Mouse (Mus musculus) neural tube, embryonic 11.5 days (tissue): Measurements from ENCODE around the gene Platr17. TPM values are rescaled to one million over a fixed set of nuclear protein-coding genes. Genes with fewer than 3 reads are reported as not detected.

Source experiments
- ATAC-seq: fragments of 200-750 bp; cut with Nextera tagmentation; 2 replicates; pipeline ENCODE4 v1.8.0; 2017; ENCODE audit warnings: moderate number of reproducible peaks, mild to moderate bottlenecking, moderate TSS enrichment, moderate library complexity; ENCODE audit not compliant: insufficient read depth, low FRiP score, low TSS enrichment
- DNase-seq: peaks from one replicate; pipeline ENCODE4 v3.0.0-alpha.2; 2015; ENCODE audit warnings: low spot score
- H3K27ac ChIP-seq: fragments of 300-500 bp; sonication (generic); 2 replicates; pipeline ENCODE4 v1.5.1; 2014; ENCODE audit warnings: low read depth, mild to moderate bottlenecking, low read length
- H3K27me3 ChIP-seq: fragments of 300-500 bp; sonication (generic); 2 replicates; pipeline ENCODE4 v1.6.1; 2014; ENCODE audit warnings: mild to moderate bottlenecking, low read length, mixed read lengths; ENCODE audit not compliant: control insufficient read depth, insufficient read depth
- H3K36me3 ChIP-seq: fragments of 300-500 bp; sonication (generic); 2 replicates; pipeline ENCODE4 v1.6.1; 2014; ENCODE audit warnings: mild to moderate bottlenecking, low read length, moderate library complexity, mixed read lengths; ENCODE audit not compliant: control insufficient read depth, insufficient read depth
- H3K4me1 ChIP-seq: fragments of 300-500 bp; sonication (generic); 2 replicates; pipeline ENCODE4 v1.6.1; 2014; ENCODE audit warnings: low read length, mixed read lengths; ENCODE audit not compliant: control insufficient read depth, insufficient read depth
- H3K4me2 ChIP-seq: fragments of 300-500 bp; sonication (generic); 2 replicates; pipeline ENCODE4 v1.6.1; 2014; ENCODE audit warnings: low read depth, mild to moderate bottlenecking, moderate library complexity
- H3K4me3 ChIP-seq: fragments of 300-500 bp; sonication (generic); 2 replicates; pipeline ENCODE4 v1.5.1; 2014; ENCODE audit warnings: low read depth, low read length
- H3K9ac ChIP-seq: fragments of 300-500 bp; sonication (generic); 2 replicates; pipeline ENCODE4 v1.6.1; 2014; ENCODE audit warnings: mild to moderate bottlenecking, low read length
- H3K9me3 ChIP-seq: fragments of 300-500 bp; sonication (generic); 2 replicates; pipeline ENCODE4 v1.6.1; 2016; ENCODE audit warnings: low read length; ENCODE audit not compliant: control insufficient read depth
- WGBS: fragments of 180-500 bp; shearing (Covaris S2); extraction: QIAGEN DNeasy Blood & Tissue Kit; methylation state at CpG from one replicate; pipeline ENCODE4 v1.1.7; 2014; 5-methylcytosine and 5-hydroxymethylcytosine counted together
- polyA plus RNA-seq: library from polyadenylated mRNA; unstranded; fragments of >200 nt; fragmentation: Nextera tagmentation; extraction: Ambion mirVana; gene quantifications from 2 replicates; pipeline ENCODE4 v1.2.1, GENCODE M21; 2014

Gene Platr17
- polyA plus RNA-seq, 1 experiment from 2014 or later, result not detected

GRCm38 (mm10) chr17:33909869-33910250 is 4.9 kb downstream of the Platr17 start:
- peak overlapping the region; percentile 68 for H3K4me2 ChIP-seq
- H3K27me3 ChIP-seq, result no peaks in the 10 kb centered on the region
- H3K27ac ChIP-seq, result peak overlapping the region; percentile 79
- peak overlapping the region; percentile 85 for H3K4me3 ChIP-seq
- WGBS, result under 1% methylated on average over 14 of the region's 14 CpGs
- H3K9me3 ChIP-seq, result no peaks in the 10 kb centered on the region
- H3K9ac ChIP-seq, result peak overlapping the region; percentile 77
- ATAC-seq (no peak), DNase-seq (no peak)
- peaks cover 15% of the 10 kb centered on the region for H3K4me1 ChIP-seq
- peaks cover 23% of the 10 kb centered on the region for H3K36me3 ChIP-seq

DNA sequence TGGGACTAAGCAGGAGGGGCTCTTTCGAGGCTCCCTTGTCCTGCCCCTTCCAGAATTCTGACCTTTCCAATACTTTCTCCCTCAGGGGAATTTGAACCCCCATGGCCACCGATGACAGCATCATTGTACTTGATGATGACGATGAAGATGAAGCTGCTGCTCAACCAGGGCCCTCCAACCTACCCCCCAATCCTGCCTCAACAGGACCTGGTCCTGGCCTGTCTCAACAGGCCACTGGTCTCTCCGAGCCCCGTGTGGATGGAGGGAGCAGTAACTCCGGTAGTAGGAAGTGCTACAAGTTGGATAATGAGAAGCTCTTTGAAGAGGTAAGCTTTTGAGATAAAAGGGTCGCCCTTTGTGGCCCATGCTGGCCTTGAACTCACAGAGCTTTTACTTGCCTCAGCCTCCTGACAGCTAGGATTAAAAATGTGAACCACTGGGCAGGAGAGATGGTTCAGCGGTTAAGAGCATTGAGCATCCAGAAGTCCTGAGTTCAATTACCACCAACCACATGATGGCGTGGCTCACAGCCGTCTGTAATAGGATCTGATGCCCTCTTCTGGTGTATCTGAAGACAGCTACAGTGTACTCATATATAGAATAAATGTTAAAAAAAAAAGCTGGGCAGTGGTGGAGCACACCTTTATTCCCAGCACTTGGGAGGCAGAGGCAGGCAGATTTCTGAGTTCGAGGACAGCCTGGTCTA is 5.6 kb downstream of the Platr17 start:
- peak overlapping the region; percentile 68 for H3K4me2 ChIP-seq
- H3K27ac ChIP-seq, result no peak overlapping the region
- no peaks in the 10 kb centered on the region for H3K9me3 ChIP-seq
- H3K4me3 ChIP-seq, result peak overlapping the region; percentile 85
- H3K27me3 ChIP-seq, result no peaks in the 10 kb centered on the region
- peaks cover 15% of the 10 kb centered on the region for H3K4me1 ChIP-seq
- peak overlapping the region; percentile 77 for H3K9ac ChIP-seq
- peaks cover 23% of the 10 kb centered on the region for H3K36me3 ChIP-seq
- DNase-seq (no peak), ATAC-seq (no peak)
- 56% methylated on average over 11 of the region's 11 CpGs for WGBS

DNA sequence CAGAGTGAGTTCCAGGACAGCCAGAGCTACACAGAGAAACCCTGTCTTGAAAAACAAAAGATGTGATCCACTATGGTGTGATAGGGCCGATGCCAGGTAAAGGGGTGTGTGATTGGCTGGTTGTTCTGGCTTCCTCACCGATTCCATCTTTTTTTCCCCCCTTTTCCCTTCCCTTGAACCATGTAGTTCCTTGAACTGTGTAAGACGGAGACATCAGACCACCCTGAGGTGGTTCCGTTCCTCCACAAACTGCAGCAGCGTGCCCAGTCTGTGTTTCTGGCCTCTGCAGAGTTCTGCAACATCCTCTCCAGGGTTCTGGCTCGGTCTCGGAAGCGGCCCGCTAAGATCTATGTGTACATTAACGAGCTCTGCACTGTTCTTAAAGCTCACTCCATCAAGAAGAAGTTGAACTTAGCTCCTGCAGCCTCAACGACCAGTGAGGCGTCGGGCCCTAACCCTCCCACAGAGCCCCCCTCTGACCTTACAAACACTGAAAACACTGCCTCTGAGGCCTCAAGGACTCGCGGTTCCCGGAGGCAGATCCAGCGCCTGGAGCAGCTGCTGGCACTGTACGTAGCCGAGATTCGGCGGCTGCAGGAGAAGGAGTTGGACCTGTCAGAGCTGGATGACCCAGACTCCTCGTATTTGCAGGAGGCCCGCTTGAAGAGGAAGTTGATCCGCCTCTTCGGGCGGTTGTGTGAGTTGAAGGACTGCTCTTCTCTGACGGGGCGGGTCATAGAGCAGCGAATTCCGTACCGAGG is 6.3 kb downstream of the Platr17 start:
- H3K27me3 ChIP-seq, result no peaks in the 10 kb centered on the region
- H3K9ac ChIP-seq, result no peak overlapping the region
- no peak overlapping the region; the same call in 1 of the 2 replicates for H3K4me2 ChIP-seq
- no peak overlapping the region for H3K4me3 ChIP-seq
- H3K27ac ChIP-seq, result no peak overlapping the region
- H3K4me1 ChIP-seq, result peaks cover 15% of the 10 kb centered on the region
- no peaks in the 10 kb centered on the region for H3K9me3 ChIP-seq
- WGBS, result 94% methylated on average over 31 of the region's 31 CpGs
- DNase-seq (no peak), ATAC-seq (no peak)
- peaks cover 23% of the 10 kb centered on the region for H3K36me3 ChIP-seq

GRCm38 (mm10) chr17:33911813-33912414 is 7.0 kb downstream of the Platr17 start:
- Histone ChIP-seq H3K4me1 (peaks cover 19% of the 10 kb centered on the region), H3K9ac (no peak overlapping the region), H3K36me3 (peaks cover 23% of the 10 kb centered on the region), H3K27ac (no peak overlapping the region), H3K4me2 (no peak overlapping the region), H3K9me3 (no peaks in the 10 kb centered on the region), H3K27me3 (no peaks in the 10 kb centered on the region), H3K4me3 (no peak overlapping the region)
- DNase-seq (no peak), ATAC-seq (no peak)
- WGBS, result 93% methylated on average over 28 of the region's 28 CpGs

- no peaks in the 10 kb centered on the region for H3K27me3 ChIP-seq
- no peak overlapping the region for H3K4me2 ChIP-seq
- H3K4me3 ChIP-seq, result no peak overlapping the region
- DNase-seq, result no peak
- WGBS, result 94% methylated on average over 10 of the region's 10 CpGs
- H3K9ac ChIP-seq, result no peak overlapping the region
- H3K27ac ChIP-seq, result no peak overlapping the region
- peaks cover 14% of the 10 kb centered on the region for H3K4me1 ChIP-seq
- no peak for ATAC-seq
- peaks cover 23% of the 10 kb centered on the region for H3K36me3 ChIP-seq
- no peaks in the 10 kb centered on the region for H3K9me3 ChIP-seq
Measured at GRCm38 (mm10) chr17:33913264-33913663, 8.3 kb downstream of the Platr17 start.

- no peak for ATAC-seq
- H3K4me1 ChIP-seq, result peaks cover 17% of the 10 kb centered on the region
- H3K4me3 ChIP-seq, result no peak overlapping the region
Measured at GRCm38 (mm10) chr17:33913905-33914304, 9.0 kb downstream of the Platr17 start.

GRCm38 (mm10) chr17:33914969-33915391 is 10.0 kb downstream of the Platr17 start:
- no peak overlapping the region for H3K27ac ChIP-seq

More at GRCm38 (mm10) chr17:33913905-33914304, 9.0 kb downstream of the Platr17 start:
- Histone ChIP-seq H3K27me3 (no peaks in the 10 kb centered on the region), H3K27ac (no peak overlapping the region), H3K4me2 (no peak overlapping the region), H3K9me3 (no peaks in the 10 kb centered on the region), H3K9ac (no peak overlapping the region), H3K36me3 (peaks cover 23% of the 10 kb centered on the region)
- DNase-seq, result no peak
- WGBS, result 96% methylated on average over 8 of the region's 8 CpGs

GRCm38 (mm10) chr17:33915671-33916250 is 10.8 kb downstream of the Platr17 start, which contains the start of the genes Tapbp and Zbtb22:
Gene Tapbp, plus strand, starts transcription at chr17:33915899.
Gene Zbtb22, plus strand, starts transcription at chr17:33915904.
- H3K9ac ChIP-seq, result peak within 1 kb of the TSS; percentile 52
- H3K4me3 ChIP-seq, result peak within 1 kb of the TSS; percentile 50
- peak; percentile 97 for DNase-seq
- peak within 1 kb of the TSS; percentile 54 for H3K4me2 ChIP-seq
- H3K36me3 ChIP-seq, result peaks cover 23% of the 10 kb centered on the region
- H3K27ac ChIP-seq, result 0 out of 2 replicates have a peak within 1 kb of the TSS, but pooled peaks have one; percentile 63
- no peaks in the 10 kb centered on the region for H3K27me3 ChIP-seq
- ATAC-seq, result peak; percentile 89
- H3K9me3 ChIP-seq, result no peaks in the 10 kb centered on the region
- WGBS, result under 1% methylated on average over 31 of the region's 34 CpGs
- peaks cover 20% of the 10 kb centered on the region for H3K4me1 ChIP-seq

More at GRCm38 (mm10) chr17:33914969-33915391, 10.0 kb downstream of the Platr17 start:
- Histone ChIP-seq H3K27me3 (no peaks in the 10 kb centered on the region), H3K4me3 (no peak overlapping the region; the same call in 1 of the 2 replicates), H3K4me2 (no peak overlapping the region; the same call in 1 of the 2 replicates), H3K9me3 (no peaks in the 10 kb centered on the region), H3K9ac (no peak overlapping the region), H3K4me1 (peaks cover 24% of the 10 kb centered on the region), H3K36me3 (peaks cover 23% of the 10 kb centered on the region)
- no peak for DNase-seq
- ATAC-seq, result no peak
- WGBS, result 73% methylated on average over 13 of the region's 13 CpGs
